Mouse (Mus musculus) thymus, postnatal 14 days (tissue): ENCODE data around the gene Raver1.

Source experiments
- DNase-seq: peaks from one replicate; pipeline ENCODE4 v3.0.0; 2021

Raver1 gene

DNA sequence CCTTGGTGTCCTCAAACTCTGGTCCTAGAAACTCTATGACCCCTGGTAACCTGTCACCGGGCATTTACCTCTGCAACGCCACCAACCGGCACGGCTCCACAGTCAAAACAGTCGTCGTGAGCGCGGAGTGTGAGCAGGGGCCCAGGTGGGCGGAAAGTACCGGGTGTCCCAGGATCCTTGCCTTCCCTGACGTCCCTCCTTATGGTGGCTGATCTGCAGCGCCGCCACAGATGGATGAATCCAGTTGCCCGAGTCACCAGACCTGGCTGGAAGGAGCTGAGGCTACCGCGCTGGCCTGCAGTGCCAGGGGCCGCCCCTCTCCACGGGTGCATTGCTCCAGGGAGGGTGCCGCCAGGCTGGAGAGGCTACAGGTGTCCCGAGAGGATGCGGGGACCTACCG, 55.1 kb downstream of the Raver1 start:
- DNase-seq = no peak

DNA sequence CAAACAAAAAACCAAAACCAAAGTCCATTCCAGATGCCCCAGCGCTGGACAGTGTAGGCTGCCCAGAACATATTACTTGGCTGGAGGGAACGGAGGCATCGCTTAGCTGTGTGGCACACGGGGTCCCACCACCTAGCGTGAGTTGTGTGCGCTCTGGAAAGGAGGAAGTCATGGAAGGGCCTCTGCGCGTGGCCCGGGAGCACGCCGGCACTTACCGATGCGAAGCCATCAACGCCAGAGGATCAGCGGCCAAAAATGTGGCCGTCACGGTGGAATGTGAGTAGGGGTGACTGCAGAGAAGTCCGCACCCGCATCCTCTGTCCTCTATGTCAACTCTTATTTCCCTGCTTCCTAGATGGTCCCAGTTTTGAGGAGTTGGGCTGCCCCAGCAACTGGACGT, 55.6 kb downstream of the Raver1 start:
- no peak for DNase-seq

DNA sequence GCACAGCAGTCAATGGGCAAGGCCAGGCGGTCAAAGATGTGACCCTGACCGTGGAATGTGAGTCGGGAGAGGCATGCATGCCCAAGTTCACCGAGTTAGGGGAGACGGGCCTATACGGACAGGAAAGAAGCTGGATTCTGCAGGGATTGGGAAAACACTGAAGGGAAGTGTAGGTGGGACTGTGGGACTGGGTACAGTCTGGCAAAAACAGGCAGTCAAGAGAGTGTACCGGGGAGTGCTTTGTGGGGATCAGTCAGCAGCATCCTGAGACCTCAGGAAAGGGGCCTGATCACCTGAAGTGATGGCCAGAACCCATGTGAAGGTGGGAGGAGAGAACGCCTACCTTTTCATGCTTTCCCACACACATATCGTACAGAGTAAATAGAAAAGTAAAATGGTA, 56.2 kb downstream of the Raver1 start:
- DNase-seq = no peak

DNA sequence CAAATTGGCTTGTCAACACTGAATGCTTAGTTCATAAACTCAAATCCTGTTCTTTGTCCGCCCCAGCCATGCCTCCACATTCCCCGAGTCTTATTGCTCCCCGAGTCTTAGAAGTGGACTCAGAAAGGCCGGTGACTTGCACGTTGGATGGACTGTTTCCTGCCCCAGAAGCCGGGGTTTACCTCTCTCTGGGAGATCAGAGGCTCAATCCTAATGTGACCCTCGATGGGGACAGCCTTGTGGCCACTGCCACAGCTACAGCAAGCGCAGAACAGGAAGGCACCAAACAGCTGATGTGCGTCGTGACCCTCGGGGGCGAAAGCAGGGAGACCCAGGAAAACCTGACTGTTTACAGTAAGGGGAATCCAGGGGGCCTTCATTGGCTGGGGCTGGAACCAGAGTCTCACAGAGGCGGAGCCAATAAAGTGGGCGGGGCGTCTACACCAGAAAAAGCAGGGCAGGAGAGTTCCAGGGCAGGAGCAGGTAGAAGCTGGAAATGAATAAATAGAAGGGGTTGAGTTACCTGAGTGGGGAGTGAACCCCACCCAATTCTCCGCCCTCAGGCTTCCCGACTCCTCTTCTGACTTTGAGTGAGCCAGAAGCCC, 57.2 kb downstream of the Raver1 start:
- no peak for DNase-seq

DNA sequence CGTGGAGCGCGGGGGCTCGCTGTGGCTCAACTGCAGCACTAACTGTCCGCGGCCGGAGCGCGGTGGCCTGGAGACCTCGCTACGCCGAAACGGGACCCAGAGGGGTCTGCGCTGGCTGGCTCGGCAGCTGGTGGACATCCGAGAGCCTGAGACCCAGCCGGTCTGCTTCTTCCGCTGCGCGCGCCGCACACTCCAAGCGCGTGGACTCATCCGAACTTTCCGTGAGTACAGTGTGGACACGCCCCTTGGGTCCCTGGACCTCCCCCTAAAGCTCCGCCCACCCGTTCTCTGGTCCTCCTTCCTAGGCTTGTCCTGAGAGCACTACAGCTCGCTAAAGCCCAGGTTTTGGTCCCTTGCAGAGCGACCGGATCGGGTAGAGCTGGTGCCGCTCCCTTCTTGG, 58.7 kb downstream of the Raver1 start:
- peak; percentile 68 for DNase-seq

DNA sequence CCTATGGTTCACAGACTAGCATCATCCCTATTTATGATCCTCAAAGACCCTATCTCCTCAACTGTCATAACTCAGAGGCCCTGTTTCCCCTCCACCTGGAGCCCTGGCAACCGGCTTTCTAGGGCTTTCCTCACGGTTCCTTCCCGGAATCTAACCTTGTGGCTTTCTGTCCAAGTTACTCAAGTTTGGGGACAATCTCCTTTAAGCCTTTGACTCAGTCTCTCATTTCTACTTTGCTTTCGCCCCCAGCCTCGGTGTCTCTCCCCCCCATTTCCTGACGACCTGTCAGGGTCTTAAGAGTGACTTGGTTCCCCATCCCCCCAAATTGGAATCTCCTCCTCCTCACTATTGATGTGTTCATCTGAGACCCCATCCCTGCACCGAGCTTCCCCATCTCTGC, 59.3 kb downstream of the Raver1 start:
- no peak for DNase-seq

DNA sequence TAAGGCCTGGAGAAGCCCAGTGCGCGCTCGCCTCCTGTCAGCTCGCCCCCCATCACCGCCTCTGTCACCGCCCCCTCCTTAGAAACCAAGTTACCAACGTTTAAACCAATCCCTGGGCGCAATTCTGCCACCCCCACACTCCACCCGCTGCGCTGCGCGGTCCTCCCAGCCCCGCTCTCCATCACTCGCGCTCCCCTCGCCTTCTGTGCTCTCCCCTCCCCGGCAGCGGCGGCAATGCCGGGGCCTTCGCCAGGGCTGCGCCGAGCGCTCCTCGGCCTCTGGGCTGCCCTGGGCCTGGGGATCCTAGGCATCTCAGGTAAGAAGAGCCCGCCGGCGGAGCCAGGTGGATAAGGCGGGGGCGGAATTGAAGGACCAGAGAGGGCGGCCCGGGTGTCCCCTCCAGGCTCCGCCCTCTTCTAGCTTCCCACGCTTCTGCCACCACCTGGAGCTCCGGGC, 59.9 kb downstream of the Raver1 start, which contains the start of gene Icam5:
Gene Icam5, plus strand, starts transcription at position 178 of the 456 bp plus-strand sequence.
- peak; percentile 43 for DNase-seq

DNA sequence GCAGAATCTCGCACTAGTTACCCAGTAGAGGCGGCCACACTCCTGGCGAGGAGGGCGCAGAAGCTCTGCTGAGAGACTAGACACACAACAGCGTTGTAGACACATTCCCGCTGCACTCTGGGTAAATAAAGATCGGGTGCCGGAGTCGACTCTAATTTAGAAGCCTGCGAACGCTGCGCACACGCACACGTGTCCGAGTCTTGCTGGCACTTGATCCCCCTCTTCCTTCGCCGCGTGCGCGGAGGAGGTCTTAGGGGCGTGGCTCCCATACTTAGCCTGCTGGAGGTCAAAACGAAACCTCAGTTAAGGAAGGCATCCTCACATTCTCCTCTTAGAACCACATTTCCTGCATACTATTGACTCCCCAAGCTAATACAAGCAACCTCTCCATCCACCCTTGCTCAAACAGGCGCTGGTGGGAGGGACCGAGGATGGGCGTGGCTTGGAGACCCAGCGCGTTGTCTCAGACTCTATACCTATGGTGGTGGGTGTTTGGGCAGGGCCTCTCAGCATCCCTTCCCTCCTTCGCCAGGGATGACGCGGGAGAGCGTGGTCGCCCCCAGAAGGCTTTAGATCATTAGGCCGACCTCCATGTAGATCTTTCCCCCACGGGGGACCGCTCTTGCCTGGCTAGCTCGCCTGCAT, 60.4 kb downstream of the Raver1 start:
- DNase-seq = peak; percentile 68

DNA sequence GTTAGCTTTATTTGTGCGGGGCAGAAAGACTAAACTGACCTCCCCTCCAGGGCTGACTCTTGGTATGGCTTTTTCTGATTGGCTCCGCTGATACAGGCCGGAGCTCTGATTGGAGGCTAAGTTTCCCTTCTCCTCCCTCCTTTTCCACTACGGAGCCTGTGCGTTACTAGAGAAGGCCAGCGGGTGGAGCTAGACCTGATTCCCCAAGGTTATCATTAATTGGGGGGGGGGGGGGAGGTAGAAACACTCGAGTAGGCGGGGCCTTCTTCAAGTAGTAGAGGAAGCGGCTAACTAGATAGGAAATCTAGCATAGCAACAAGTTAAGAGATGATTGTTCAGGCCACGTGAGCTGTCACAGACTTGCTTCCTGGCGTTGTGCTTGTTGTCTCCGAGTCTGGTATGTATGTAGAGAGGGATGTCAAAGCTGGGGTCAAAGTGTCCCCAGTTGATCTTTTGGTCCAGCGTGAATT, 61.0 kb downstream of the Raver1 start:
- DNase-seq = peak; percentile 92

DNA sequence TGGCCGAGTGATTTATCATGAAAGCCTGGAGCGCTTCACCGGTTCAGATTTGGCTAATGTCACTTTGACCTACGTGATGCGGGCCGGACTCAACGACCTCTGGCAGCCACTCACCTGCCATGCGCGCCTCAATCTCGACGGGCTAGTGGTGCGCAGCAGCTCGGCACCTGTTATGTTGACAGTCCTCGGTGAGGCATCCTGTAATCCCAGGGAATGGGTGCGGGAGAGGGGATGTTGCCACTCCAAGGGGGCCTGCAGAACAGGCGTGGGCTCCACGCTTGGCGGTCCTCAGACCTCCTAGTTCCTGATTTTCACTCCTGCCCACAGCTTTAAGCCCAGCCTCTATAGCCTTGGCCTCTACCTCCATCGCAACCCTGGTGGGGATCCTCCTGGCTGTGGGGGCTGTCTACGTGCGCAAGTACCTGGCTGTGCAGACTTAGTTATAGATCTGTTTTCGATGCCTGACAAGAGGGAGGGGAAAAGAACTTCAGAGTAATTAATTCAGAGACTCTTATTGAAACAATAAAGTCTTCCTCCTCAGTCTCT, 61.7 kb downstream of the Raver1 start:
- DNase-seq = no peak

DNA sequence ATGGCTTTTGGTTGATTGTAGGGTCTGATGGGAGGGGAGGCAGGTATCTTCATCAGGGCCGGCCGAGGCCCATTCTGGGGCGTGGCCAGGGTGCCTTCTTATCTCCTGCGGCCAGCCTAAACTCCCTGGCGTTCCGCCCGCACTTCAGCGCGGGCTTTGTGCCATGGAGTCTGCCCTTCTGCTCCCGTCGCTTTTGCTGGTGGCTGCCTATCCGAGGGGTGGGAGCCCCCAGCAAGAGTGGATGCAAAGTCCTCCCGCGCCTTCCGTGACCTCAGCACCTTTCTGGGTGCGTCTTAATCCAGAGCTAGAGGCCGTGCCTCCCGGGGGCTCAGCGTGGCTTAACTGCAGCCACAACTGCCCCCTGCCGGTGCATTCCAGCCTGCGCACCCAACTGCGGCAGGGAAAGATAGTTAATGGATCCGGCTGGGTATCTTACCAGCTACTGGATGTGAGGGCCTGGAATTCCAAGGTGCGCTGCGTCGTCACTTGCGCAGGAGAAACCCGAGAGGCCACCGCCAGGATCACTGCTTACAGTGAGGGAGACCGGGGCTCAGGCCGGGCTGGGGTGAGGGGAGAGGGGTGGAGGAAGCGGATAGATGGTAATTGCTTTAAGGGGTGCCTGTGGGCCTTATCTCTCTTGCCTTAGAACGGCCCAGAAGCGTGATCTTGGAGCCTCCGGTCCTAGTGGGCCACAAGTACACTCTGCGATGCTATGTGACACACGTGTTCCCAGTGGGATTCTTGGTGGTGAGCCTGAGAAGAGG, 62.3 kb downstream of the Raver1 start, which contains the start of gene Icam4:
Gene Icam4, plus strand, starts transcription at position 83 of the 764 bp plus-strand sequence.
- DNase-seq = peak; percentile 83

DNA sequence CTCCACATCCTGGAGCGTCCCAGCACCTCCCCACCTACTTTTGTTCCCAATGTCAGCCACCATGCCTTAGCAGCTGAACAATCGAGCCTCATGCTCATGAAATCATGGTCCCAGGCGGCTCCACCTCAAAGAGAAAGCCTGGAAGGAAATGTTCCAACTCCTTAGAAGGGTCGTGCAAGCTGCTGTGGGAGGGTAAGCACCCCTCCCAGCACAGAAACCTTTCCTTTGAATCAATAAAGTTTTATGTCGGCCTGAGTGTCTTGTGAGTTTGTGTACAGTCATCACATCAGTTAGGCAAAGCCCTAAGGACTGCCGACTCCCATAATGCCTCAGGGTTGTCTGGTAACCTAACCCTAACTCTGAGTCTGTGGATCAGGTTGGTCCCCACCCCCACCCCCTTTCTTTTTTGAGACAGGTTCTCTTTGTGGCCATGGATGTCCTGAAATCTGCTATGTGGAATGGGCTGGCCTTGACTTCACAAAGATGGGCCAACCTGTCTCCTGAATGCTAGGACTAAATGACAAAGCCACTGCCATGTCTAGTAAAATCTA, 63.2 kb downstream of the Raver1 start:
- no peak for DNase-seq

DNA sequence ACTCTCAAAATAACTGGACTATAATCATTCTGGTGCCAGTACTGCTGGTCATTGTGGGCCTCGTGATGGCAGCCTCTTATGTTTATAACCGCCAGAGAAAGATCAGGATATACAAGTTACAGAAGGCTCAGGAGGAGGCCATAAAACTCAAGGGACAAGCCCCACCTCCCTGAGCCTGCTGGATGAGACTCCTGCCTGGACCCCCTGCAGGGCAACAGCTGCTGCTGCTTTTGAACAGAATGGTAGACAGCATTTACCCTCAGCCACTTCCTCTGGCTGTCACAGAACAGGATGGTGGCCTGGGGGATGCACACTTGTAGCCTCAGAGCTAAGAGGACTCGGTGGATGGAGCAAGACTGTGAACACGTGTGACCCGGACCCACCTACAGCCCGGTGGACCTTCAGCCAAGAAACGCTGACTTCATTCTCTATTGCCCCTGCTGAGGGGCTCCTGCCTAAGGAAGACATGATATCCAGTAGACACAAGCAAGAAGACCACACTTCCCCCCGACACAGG, 64.0 kb downstream of the Raver1 start:
- DNase-seq = no peak

DNA sequence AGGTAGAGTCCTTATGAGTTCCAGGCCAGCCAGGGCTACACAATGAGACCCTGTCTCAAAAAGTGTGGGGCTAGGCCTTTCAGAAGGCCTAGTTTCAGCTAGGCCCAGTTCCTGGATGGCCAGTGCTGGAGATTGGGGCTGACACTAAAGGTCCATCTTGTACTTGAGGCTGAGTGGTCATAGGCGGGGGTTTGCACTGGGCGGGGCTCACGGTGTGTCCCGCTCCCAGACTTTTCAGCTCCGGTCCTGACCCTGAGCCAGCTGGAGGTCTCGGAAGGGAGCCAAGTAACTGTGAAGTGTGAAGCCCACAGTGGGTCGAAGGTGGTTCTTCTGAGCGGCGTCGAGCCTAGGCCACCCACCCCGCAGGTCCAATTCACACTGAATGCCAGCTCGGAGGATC, 65.0 kb downstream of the Raver1 start:
- no peak for DNase-seq

DNA sequence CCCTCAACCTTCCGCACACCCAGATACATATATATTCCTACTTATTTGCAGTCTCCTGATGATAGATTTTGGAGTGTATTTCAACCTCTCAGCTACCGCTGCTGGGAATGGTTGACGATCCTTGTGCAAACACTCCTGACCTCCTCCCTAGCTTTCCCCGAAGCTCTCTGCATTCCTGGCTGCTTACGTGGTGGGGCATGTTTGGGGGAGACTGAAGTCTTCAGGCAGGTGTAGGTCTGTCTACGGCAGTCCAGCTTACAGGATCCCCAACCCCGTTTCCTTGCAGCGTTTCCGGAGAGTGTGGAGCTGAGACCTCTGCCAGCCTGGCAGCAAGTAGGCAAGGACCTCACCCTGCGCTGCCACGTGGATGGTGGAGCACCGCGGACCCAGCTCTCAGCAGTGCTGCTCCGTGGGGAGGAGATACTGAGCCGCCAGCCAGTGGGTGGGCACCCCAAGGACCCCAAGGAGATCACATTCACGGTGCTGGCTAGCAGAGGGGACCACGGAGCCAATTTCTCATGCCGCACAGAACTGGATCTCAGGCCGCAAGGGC, 66.5 kb downstream of the Raver1 start:
- DNase-seq = no peak
